Mouse (Mus musculus): Measurements from ENCODE around the gene Taar8a.
"Not testable (repeated sequence)": the region's sequence is repeated elsewhere in the genome, so short reads cannot be mapped to it uniquely, and the experiment has no call there.

The Taar8a gene

GRCm38 (mm10) chr10:24076200-24076599, at the start of gene Taar8a:
Gene Taar8a, plus strand, starts transcription at chr10:24076500.
- DNase-seq (ENCODE audit: low spot score): not testable (repeated sequence)

- DNase-seq (ENCODE audit: low spot score): no peak
Measured at GRCm38 (mm10) chr10:24026922-24027321, 49.4 kb upstream of the Taar8a start, which contains the start of gene Taar7d. Gene Taar7d, plus strand, starts transcription at chr10:24027222.

- no peak for DNase-seq (ENCODE audit: low spot score)
Measured at GRCm38 (mm10) chr10:24031347-24031746, 45.0 kb upstream of the Taar8a start.

- no peak for DNase-seq (ENCODE audit: low spot score)
Measured at GRCm38 (mm10) chr10:24037314-24037713, 39.0 kb upstream of the Taar8a start, which contains the start of gene Taar7e. Gene Taar7e, plus strand, starts transcription at chr10:24037614.

DNA sequence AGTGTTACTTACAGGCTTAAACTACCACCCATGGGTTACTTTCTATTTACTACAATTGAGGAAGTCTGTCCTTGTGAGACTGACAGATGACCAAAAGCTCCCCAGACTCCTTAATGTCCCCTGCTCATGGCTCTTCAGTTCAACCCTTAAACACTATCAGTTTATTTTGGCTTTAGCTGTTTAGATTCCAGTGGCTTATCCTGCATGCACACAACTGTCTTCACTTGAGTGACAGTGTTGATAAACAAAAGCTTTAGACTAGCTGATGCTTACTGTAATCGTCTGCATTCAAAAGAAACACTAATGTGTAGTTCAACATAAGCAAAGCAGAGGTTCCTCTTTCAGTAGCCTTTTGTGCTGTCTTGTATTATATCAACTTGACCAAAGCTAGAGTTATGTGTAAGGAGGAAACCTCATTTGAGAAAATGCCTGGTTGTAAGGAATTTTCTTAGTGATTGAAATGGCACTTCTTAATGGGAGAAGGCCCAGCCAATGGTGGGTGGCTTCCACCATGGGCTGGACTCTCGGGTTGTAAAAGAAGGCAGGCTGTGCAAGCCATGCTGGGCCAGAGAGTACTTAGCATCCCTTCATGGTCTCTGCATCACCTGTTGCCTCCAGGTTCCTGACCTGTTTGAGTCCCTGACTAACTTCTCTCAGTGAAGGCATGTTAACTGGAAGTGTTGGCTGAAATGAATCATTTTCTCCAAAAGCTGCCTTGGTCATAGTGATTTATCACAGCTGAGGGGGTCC, 36.0 kb upstream of the Taar8a start:
- DNase-seq (ENCODE audit: low spot score): no peak

GRCm38 (mm10) chr10:24049210-24049609, 27.1 kb upstream of the Taar8a start, which contains the start of gene Taar7f:
Gene Taar7f, plus strand, starts transcription at chr10:24049510.
- DNase-seq (ENCODE audit: low spot score): no peak

- no peak for DNase-seq (ENCODE audit: low spot score)
Measured at GRCm38 (mm10) chr10:24052039-24052438, 24.3 kb upstream of the Taar8a start.

- DNase-seq (ENCODE audit: low spot score): no peak
Measured at GRCm38 (mm10) chr10:24058986-24059385, 17.3 kb upstream of the Taar8a start.

DNA sequence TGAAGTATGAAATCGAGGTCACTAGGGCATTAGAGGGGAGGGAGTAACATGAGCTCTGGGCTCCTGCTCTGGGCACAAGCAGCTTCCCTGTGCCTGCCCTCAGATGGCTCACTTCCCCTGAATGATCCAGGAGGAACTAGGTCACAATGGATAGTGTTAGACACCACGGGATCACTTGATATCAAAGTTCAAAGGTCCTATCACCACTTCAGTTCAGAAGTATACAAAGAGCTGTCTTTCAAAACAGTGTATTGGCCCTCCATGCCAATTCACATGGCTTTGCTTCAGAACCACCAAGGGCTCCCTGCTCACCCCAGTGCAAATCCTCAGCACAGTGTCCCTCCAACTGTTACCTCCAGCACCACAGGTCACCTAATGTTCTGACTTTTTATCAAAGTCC, 1.5 kb upstream of the Taar8a start:
- not testable (repeated sequence) for DNase-seq (ENCODE audit: low spot score)

GRCm38 (mm10) chr10:24080166-24080565, 3.9 kb downstream of the Taar8a start:
- DNase-seq (ENCODE audit: low spot score): peak; percentile 14

- DNase-seq (ENCODE audit: low spot score): no peak
Measured at GRCm38 (mm10) chr10:24085936-24086335, 9.6 kb downstream of the Taar8a start.

GRCm38 (mm10) chr10:24086555-24086954, 10.3 kb downstream of the Taar8a start:
- no peak for DNase-seq (ENCODE audit: low spot score)

DNA sequence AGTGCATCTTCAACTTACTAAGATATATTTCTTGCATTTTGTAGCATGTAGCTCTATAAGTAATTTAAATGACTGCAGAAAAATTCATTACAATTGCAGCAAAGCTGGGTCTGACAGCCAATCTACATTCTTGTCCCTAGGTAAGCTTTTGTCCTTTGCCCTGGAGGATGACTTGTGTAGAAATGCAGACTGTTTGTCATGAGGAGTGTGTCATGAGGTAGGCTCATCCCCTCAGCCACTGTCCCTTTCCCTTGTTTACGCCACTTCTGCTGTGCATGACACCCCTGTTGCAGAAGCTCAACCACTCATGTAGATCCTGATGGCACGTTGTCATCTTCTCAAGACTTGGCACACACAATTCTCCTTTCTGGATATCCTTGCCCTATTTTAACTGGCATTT, 10.9 kb downstream of the Taar8a start:
- no peak for DNase-seq (ENCODE audit: low spot score)

GRCm38 (mm10) chr10:24092194-24092593, 15.9 kb downstream of the Taar8a start, which contains the start of gene Taar8b:
Gene Taar8b, minus strand, starts transcription at chr10:24092294.
- DNase-seq (ENCODE audit: low spot score): no peak

DNA sequence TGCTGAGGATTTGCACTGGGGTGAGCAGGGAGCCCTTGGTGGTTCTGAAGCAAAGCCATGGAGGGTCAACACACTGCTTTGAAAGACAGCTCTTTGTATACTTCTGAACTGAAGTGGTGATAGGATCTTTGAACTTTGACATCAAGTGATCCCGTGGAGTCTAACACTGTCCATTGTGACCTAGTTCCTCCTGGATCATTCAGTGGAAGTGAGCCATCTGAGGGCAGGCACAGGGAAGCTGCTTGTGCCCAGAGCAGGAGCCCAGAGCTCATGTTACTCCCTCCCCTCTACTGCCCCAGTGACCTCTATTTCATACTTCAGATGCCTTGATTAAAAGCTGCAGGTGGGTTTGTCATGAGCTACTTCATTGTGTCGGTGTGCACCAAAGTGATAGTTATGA, 20.7 kb downstream of the Taar8a start:
- not testable (repeated sequence) for DNase-seq (ENCODE audit: low spot score)

GRCm38 (mm10) chr10:24101812-24102211, 25.5 kb downstream of the Taar8a start, which contains the start of gene Taar8c:
Gene Taar8c, minus strand, starts transcription at chr10:24101912.
- not testable (repeated sequence) for DNase-seq (ENCODE audit: low spot score)

- not testable (repeated sequence) for DNase-seq (ENCODE audit: low spot score)
Measured at GRCm38 (mm10) chr10:24103299-24103698, 27.0 kb downstream of the Taar8a start.

DNA sequence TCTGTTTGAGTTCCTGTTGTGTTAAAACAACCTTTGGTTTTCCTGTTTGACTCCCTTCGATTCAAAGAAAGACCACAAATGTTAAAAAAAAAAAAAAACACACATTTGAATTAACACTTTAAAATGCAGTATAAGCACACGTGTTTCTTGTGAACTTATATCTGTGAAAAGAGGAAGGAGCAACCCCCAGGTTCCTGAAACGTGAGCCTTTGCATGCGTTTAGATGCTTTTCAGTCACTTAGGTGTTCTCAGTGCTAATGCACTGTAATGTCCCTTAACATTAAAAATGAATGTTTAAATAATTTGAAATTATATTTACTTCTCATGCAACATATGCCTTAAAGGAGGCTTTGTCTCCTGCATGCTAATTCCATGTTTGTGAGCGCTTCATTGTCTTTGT, 31.4 kb downstream of the Taar8a start:
- DNase-seq (ENCODE audit: low spot score): no peak

- DNase-seq (ENCODE audit: low spot score): no peak
Measured at GRCm38 (mm10) chr10:24108236-24108635, 31.9 kb downstream of the Taar8a start.

DNA sequence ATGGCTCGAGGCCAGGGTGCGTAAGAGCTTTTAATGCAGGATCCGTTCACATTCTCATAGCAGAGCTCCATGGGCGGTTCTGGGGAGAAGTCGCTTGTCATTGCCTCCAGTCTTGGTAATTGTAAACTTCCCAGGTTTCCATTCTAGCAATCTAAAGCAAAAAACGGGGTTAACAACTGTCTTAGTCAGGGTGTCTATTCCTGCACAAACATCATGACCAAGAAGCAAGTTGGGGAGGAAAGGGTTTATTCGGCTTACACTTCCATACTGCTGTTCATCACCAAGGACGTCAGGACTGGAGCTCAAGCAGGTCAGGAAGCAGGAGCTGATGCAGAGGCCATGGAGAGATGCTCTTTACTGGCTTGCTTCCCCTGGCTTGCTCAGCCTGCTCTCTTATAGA, 33.1 kb downstream of the Taar8a start, which contains the start of gene Taar9:
Gene Taar9 (minus strand): TSS at position 101 of the 400 bp plus-strand sequence.
- DNase-seq (ENCODE audit: low spot score): not testable (repeated sequence)

- peak; percentile 55 for DNase-seq (ENCODE audit: low spot score)
Measured at GRCm38 (mm10) chr10:24111116-24111778, 34.9 kb downstream of the Taar8a start.

All from lung, postnatal 25 days (tissue).